Mouse (Mus musculus) 3134 (cell line): ENCODE data around the gene Akap7.
A peak's percentile ranks its signal among the peaks of the same experiment; 100 is the strongest.

Source experiments
- DNase-seq: peaks from one replicate; pipeline ENCODE4 v3.0.0-alpha.2; 2011; ENCODE audit warnings: low spot score; ENCODE audit not compliant: insufficient read length; ENCODE audit errors: extremely low read depth

Akap7 gene

DNA sequence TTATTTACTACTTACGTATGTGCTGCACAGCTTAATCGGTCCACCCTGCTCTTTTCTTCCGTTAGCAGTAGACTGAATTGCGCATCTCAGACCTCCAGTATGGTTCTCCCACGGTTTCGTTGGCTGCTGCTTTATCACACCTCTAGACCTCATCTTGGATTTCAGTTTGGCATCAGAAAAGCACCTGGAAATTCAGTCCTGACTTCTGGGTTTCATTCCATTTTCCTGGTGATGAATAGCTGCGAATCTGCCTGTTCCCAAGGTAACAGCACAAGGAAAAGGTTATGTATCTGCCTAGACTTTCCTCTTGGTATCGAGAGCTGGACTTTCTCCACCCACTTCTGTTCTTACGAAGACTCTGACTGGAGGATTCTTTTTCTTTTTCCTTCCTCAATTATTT is at the start of gene Akap7:
Gene Akap7, minus strand, starts transcription at position 101 of the 400 bp plus-strand sequence.
- no peak for DNase-seq

DNA sequence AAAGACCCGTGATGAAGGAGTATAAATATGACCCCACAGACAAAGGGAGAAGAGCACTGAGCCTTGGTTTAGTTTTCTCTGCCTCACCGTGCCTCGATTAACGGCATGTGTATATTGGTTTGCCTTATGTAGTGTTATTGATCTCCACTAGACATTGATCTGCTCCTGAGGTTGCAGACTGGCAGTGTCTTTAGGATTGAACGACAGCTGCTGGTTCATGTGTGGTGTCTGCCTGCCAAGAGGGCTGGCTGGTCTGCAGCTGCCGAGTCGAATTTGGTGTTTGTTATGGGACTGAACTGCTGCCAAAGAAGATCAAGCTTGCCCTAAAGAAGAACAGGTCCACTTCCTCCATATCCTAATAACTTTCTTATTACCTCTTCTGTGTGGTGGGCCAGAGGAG is 46.7 kb upstream of the Akap7 start:
- DNase-seq, result no peak

DNA sequence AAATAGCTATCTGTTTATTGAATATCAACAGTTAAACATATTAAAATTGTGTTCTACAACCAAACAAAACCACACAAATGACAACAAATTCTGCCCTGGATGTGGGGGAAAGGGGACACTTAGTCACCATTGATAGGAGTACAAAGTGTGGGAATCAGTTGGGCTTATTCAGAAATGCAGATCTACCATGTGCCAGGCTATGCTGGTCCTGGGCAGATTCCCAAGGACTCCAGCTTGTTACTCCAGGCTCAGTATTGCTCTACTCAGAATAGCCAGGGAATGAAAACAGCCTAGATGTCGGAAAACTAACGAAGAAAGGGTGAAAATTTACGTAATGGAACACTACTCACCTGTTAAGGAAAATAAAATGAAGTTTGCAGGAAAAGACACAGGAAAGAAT is 46.3 kb upstream of the Akap7 start:
- no peak for DNase-seq

DNA sequence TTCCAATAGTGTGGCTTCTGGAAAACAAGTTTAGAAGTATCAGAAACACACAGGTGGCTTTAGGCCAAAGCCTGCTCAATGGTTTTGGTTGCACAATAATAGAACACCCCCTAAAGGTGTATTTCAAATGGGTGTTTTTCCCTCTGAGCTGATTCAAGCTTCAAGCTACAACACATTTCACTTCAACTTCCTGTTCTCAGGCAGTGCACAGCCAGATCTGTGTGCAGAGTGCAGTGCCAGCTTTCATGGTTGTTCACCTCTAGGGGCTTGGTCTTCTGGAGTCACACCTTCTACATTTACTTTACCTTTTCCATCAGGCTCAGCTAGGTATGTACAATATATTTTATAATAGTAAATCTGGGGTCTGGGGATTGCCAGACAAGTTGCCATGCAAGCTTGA is 35.1 kb upstream of the Akap7 start:
- no peak for DNase-seq

DNA sequence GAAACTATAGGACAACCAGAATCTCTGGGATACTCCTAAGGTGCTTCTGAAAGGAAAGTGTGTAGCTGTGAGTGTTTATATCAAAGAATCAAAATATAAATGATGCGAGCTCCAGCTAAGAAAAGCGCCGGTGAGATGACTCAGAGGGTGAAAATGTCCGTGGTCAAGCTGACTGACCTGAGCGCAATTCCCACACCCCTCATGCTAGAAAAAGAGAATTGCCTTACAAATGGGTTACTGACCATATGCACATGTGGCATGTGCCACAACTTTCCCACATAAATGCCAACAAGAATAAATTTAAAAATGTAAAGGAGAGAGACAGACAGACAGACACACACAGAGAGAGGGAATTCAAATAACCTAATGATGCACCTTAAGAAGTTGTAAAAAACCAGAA is 33.0 kb upstream of the Akap7 start:
- DNase-seq, result peak; percentile 22

DNA sequence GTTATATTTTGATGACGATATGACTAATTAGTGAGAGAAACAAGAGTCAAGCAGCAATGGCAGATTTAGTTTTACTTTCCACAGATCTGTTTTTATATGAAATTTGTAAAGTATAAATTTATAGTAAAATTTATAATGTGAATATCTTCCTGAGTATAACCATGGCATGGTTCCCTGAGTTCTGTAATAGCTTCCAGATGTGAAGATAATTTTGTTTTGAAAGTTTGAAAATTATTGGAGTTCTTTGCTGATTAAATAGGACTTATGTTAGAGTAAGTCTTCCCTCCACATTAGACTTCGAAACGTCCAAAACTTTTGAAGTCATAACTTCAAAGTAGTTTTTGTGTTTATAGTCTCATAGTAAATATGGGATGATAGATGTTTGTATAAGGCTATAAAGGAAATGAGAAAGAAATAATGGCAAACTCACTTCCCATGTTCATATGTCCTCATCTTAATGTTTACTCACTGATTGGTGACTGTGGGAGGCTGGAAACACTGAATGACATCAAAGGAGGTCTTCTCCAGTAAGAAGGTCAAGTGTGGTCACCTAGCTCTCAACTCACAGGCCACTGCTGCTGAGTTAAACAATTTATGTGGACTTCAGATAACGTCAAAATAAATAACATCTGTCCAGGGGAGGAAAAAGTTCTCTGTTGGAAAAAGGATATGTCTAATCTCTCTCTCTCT is 25.9 kb upstream of the Akap7 start:
- DNase-seq, result no peak

DNA sequence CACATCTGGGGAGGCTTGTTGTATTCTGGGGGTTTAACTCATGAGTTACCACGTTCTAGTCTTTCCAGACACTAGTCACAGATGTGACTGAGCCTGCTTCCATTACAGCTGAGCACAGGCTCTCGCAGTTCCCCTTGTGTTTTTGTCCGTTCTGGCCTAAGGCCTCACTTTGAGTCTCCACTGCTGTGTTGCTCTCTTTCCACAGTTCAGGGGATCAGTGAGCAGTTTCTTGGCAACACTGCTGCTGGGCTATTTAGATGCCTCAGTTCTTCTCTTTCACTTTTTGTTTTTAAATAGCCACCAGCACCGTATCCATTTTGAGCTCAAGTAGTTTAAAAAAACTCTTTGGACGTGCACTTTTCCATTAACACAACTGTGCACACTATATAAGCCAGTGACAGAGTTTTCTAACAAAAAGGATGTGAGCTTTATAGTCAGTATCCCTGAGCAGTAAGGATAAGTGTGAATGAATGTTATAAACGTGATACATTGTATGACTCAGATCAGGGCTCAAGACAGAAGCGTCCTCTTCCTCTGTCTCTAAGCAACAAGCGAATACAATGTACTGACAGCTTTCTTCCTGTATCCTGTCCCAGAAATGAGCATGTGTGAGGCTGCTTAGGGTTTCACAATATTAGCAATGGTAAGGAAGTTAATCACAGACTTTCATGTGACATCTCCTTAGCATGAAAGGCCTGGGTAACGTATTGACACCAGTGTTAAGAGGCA is 23.8 kb upstream of the Akap7 start:
- peak; percentile 24 for DNase-seq

DNA sequence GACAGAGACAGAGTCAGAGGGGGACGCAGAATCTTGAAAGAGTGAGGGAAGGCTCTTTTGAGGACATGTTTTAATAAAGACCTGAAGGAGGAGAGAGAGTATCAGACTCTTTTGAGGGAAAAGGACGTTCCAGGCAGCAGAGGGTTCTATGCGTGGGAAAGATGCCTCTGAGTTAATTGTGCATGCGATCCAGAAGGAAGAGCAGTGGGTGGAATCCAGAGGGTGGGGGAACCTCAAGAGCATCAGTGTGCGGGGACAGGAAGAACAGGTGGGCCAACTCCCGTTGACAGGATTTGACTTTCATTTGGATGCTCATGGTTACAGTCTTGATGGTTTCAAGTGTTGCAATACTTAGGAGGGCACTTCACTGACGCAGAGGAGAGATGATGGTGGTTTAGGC is 22.4 kb upstream of the Akap7 start:
- DNase-seq, result no peak

DNA sequence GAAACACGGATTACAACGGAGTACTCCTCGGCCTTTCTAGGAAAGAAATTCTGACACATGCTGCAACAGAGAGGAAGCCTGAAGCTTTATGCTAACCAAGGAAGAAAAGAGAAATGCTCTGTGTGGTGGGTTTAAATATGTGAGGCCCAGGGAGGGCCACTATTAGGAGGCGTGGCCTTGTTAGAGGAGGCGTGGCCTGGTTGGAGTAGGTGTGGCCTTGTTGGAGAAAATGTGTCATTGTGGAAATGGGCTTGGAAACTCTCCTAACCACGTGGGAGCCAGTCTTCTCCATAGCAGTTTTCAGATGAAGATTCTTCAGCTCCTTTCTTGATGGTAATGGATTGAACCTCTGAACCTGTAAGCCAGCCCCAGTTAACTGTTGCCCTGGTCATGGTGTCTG is 19.8 kb upstream of the Akap7 start:
- no peak for DNase-seq

DNA sequence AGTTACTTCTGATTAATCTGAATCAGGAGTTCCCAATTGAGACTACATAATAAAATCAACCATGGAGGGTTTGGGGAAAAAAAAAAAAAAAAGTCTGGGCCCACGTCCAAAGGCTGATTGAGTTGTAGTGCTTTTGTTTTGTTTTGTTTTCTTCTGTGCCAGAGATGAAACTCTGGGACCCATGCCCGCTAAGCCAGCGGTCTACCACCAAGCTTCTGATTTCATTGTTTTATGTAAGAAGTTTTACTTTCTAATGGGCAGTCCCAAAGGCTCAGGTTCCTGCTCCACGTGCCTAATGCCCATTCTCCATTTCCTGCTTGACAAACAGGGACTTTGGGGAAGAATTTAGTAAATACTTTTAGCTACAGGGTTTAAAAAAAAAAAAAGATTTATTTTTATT is 18.0 kb upstream of the Akap7 start:
- DNase-seq, result peak; percentile 27

DNA sequence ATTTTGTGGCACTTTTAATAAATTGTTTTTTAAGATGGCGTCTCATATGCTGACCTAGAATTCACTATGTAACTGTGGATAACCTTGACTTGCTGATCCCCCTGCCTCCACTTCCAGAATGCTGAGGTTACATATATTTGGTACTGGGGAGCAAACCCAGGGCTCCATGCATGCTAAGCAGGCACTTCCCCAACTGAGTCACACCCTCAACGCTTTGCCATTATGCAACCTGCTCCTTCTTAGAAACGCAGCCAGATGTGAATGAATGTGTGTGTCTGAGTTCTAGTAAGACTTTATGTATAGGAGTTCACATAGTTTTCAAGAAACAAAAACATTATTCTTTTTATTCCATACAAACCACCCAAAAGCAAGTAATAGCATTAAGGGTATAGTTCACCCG is 13.5 kb upstream of the Akap7 start:
- DNase-seq, result no peak

DNA sequence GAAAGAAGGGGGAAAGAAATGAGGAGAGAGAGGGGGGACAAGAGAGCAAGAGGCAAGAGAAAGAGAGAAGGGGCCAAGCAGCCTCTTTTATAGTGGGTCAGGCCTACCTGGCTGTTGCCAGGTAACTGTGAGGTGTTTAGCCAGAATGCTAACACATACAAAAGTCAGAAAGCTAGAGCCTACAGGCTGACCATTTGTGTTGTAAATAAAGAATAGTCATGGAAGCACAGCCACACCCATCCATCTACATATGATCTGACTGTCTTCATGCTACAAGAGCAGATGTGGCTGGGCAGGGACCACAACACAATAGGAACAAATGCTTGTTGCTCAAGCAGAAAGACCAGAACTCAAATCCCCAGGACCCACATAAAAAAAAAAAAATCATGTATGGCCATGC is 11.9 kb upstream of the Akap7 start:
- no peak for DNase-seq

DNA sequence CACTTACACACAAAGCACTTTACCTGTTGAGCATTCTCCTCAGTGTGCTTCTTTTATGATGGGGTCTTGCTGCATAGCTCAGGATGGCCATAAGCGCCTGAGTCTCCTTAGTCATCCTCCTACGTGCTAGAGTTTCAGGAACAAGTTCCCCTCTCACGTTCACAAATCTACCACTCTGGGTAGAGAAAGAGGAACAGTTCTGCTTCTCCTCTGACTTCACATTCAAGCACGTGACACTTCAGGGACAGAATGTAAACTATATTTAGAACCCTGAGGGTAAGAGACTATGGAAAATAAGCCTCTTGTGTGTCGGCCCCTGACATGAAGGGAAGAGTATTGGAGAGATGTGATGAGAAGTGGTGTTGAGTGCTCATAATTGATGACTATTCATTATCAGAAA is 10.7 kb upstream of the Akap7 start:
- DNase-seq, result no peak

DNA sequence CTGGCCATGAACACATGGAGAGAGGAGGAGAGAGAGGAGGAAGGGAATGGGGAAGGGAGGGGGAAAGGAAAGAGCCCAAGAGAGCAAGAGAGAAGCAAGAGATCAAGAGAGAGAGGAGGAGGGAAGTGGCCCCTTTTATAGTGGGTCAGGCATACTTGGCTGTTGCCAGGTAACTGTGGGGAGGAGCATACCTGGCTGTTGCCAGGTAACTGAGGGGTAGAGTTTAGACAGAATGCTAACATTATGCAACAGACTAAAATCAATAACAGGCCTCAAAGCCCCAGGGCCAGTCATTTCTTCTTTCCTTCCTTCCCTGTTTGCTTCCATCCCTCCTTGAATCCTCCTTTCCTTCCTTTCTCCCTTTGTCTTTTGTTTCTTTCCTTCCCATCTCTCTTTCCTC is 10.0 kb upstream of the Akap7 start:
- DNase-seq, result no peak

DNA sequence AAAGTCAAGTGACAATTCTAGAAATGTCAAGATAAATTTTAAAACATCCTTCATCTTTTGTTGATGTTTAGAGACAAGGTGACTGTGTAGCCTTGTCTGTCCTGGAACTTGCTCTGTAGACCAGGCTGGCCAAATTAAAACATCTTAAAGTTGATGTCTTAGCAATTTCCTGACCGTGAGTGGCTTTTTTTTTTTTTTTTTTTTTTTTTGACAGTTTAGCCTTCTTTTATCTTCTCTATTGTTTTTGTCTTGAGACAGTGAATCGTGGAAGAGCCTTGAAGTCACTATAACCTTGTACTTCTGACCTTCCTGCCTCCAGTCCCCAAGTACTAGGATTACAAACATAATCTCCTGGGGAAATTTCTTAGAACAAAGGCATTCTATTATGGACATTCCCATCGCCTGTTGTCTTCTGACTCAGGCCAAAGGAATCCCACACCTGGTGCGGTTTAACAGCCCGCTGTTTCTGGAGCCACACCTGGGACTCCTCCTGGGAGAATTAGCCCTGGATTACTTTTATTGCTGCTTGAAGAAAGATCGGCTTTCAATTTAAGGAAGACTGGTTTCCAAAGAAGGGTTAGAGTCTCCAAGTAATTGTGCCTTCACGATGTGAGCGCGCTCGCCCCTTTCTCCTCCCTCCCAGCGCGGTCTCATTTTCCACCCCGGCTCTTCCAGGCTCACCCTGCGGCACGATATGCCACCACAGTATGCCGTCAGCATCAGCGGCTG is 6.3 kb upstream of the Akap7 start:
- DNase-seq, result no peak

DNA sequence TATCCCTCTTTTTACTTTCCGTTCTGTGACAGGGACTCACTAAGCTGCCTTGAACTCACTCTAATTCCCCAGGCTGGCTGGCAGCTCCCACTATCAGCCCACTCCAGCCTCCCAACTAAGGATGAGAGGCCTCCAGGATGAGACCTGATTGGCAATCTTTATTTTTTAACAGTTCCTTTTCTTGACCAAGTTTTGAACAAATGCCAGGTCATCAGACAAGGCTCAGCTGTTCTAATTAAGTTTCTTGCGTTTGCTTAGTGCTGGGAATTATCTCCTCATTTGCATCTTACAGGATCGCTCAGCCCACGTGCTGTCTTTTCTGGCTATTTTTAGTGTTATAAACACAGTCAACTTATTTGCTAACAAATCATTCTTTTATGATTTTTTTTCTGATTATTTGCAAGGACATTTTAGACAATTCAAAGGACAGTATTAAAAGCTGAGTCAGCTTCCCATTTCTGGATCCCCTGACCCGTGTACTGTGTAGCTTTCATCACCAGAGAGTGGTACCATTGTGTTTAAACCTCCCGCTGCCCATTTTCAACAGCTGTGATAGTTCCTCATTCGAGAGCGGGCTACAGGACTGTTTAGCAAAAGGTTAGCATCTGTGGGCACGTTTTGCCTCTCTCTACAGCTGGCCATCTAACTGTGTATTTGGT is 4.0 kb upstream of the Akap7 start:
- no peak for DNase-seq

DNA sequence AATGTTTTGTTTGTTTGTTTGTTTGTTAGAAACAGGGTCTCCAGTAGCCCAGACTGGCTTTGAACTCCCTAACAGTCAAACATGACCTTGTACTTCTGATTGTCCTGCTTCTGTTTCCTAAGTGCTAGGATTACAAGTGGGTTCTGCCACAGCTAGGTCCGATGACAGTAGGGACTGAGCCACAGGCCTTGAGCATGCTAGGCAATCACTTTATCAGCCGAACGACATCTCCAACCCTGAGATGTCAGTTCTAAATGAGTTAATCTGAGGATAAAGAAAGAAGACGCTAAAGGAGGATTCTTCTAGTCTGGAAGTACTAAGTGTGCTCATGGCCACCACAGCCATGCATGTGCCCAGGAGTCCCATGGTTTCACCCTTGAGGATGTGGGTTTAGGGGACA is 3.1 kb upstream of the Akap7 start:
- no peak for DNase-seq

DNA sequence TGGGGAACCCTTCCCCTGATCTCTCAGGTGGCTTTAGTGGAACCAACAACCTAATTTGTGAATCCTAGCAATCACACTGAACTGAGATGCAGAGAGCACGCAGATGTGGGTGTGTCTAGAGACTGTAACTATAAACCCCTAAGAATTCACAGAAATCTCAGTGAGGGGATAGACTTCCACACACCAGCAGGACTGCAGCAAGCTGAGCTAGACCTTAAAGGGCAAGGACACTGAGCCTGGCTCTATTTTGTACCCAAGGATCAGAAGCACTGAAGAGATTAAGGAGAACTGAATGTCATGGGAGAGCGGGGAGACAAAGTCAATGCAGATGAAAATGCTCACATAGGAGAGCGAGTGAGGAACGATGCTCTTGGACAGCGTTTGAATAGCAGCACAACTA is 2.3 kb upstream of the Akap7 start:
- no peak for DNase-seq

DNA sequence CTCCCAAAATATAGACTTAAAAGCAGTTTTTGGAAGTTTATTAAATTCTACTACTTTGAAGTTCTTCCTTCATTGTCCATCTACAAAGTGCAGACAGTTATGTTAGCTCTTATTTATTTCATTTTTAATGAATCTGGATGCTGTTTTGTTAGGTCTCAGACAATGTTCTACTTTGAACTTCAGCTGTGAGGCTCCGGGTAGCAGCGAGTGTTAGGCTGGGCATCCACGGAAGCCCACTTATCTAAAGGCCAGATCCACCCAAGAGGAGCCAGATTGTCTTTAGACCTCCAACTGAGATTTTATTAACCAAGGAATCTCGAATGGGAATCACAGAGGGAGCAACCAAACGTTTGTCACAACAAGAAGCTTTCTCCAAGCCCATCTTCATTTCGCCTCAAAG is 2.5 kb downstream of the Akap7 start:
- DNase-seq, result no peak

DNA sequence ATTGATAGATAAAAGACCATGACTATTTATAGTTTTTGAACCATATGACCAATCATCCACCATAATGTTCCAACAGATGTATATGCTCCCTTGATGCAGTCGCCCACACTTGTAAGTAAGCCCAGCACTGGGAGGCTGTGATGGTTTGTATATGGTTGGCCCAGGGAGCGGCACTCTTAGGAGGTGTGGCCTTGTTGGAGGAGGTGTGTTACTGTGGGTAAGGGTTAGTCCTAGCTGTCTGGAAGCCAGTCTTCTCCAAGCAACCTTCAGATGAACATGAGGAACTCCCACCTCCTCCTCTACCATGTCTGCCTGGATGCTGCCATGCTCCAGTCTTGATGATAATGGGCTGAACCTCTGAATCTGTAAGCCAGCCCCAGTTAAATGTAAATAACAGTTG is 3.1 kb downstream of the Akap7 start:
- DNase-seq, result no peak

DNA sequence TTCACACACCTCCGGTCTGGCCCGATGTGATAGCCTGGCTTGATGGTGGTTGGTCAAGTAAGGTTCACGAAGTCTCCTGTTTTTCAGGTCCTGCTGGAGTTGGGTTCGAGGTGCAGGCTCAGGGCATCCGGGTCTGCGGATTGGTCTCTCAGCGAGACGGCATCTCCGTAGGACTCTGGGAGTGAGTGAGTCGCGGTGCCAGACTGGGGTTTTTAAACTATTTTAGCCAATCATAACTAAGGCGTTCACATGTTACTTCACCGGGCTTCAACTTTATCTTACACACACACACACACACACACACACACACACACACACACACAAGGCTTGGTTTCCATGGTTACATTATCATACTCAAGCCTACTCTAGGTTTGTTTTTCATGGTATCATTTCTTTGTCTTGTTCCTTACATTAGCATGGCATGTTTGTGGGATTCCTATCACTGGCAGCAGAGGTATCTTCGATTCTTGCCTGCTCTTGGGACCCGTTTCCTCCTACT is 8.6 kb downstream of the Akap7 start:
- no peak for DNase-seq
